Mouse (Mus musculus): ENCODE results near the gene Il6. TPM values are rescaled to one million over a fixed set of nuclear protein-coding genes. Genes with fewer than 3 reads are reported as not detected.

Gene Il6
- total RNA-seq, 2 experiments from 2014 or later = not detected

Other genes starting within 250 kb of the Il6 start
- gene Tyms, start 60.5 kb downstream of the Il6 start, total RNA-seq (2021) = 10 to 100 TPM; 20.2 to 20.5 TPM
- gene Garem2, start 92.0 kb downstream of the Il6 start, total RNA-seq (2021) = under 1 TPM; 0.22 to 0.26 TPM
- not detected for gene 3110082J24Rik, start 93.0 kb downstream of the Il6 start, total RNA-seq (2021)
- 1,000 to 10,000 TPM; 1,297 to 1,510 TPM for gene Hadha, start 142.0 kb downstream of the Il6 start, total RNA-seq (2021)
- gene Hadhb, start 142.1 kb downstream of the Il6 start, total RNA-seq (2021) = 1,000 to 10,000 TPM; 1,544 to 1,693 TPM
- gene Adgrf3, start 192.6 kb downstream of the Il6 start, total RNA-seq (2021) = under 1 TPM; 0.42 to 0.45 TPM
- gene Selenoi, start 219.5 kb downstream of the Il6 start, total RNA-seq (2021) = 10 to 100 TPM; 17.4 to 19.8 TPM

Measured in heart, postnatal 10 days (tissue).